Mouse (Mus musculus): Measurements from ENCODE around the gene Thrb. TPM values are rescaled to one million over a fixed set of nuclear protein-coding genes. Genes with fewer than 3 reads are reported as not detected.

The Thrb gene
- polyA plus RNA-seq, 1 experiment: 11.8 TPM

DNA sequence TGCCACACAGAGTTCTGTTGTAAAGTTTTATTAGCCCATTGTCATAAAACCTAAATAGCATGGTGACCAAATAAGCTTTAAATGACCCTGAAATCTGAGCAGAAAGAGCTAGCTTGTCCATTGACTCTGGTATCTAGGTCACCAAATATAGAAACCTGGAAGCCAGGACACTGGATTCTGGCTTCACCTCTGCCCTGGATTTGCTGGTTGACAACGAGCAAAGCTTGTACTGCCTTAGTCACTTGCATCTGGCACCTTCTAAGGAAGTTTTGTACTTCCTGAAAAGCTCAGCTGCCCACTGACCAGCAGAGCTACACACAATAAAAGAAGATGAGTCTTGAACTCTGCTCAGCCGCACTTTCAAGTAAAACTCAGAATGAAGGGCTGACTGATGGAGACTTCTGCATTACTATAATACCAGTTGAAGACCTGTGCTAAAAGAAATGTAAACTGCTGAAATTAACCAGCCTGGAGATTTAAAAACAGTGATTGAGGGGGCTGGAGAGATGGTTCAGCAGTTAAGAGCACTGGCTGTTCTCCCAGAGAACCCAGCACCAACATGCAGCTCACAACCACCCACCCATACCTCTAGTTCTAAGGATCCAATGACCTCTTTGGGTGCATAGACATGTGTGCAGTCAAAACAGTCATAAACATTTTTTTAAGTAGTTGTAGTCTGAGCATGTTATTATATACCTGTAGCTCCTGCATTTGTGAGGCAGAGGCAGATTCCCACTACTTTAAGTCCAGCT, 369.3 kb downstream of the Thrb start:
- DNase-seq (ENCODE audit: low spot score): no peak

DNA sequence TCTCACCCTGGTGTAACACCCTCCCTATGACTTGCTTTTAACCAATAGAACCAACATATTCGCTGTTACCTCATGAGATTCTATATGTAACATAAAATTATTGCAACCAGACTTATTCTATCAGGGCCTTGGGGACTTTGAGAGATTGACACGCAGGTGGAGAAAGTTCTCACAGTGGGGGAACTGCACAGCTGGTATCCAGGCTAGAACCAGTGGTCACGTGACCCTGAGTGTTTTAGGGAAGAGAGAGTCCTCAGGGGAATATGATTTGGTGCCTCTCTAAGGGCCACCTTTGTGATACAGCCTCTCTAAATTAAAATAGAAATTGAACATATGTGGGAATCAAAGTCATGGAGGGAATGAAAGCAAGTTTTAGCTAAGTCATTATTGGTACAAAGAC, 371.9 kb downstream of the Thrb start:
- DNase-seq (ENCODE audit: low spot score): no peak

DNA sequence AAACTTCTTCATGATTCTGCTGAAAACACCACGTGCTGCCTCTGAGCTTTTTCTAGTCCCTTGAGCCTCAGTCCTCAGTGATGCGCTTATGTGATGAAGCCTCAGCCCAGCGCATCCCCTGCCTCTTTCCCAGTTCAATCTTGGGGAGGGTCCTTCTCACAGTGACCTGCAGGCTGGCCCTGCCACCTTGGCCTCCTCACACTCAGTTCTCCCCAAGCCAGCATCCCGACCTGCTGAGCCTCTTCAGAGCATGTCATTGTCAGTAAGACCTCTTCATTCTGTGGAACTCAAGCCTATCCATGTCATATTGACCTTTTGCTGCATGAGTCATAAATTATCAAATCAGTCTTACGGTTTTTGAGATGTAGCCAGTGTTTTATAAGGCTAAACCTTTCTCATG, 376.5 kb downstream of the Thrb start:
- no peak for DNase-seq (ENCODE audit: low spot score)

DNA sequence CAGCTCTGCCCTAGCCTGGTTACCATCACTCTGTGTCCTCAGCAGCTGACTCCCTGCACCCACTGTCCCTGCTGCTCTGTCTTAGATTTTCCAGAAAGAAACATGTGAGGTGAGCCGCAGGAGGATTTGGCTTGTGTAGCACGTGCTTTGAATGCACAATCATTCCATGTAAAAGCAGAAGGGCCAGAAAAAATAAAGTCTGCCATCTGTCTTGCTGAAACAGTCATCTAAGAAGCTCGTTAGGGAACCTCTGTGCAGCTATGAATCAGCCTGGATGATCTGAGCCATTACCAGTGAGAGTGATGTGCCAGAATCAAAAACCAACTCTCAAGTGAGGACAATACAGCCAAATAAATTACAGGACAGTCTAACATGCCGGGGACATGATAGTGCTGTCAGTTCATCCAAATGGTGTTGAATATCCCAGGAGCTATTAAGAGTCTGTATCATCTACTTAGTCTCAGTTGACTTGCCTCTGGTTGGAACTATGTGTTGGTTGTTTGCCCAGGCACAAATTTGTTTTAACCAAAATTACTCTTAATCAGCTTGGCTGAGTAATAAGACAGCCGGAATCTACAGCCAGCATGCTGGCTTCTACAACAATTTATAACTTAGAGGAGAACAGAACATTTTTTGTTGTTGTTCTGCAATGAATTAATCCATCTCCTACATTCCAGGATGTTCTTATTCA, 402.2 kb downstream of the Thrb start:
- no peak for DNase-seq (ENCODE audit: low spot score)

All from urinary bladder, adult 2 months (tissue).